Mouse (Mus musculus) embryonic fibroblast, embryonic 13.5 days (primary cell): ENCODE results near the gene Arl2.

ENCODE experiments used
- CTCF ChIP-seq: IDR thresholded peaks from 2 replicates; pipeline ENCODE4 v1.5.1; 2011; ENCODE audit warnings: mild to moderate bottlenecking, control low read depth, low read length, moderate library complexity, borderline replicate concordance; ENCODE audit not compliant: insufficient read depth
- POLR2A ChIP-seq: IDR thresholded peaks from 2 replicates; pipeline ENCODE4 v1.6.1; 2011; ENCODE audit warnings: low read depth, mild to moderate bottlenecking, control low read depth, low read length, moderate library complexity

GRCm38 (mm10) chr19:6094119-6094518 is 47.2 kb downstream of the Arl2 start, which contains the start of gene AC131692.1:
- no peak for TF ChIP-seq CTCF
- no peak for TF ChIP-seq POLR2A
